Mouse (Mus musculus) liver, postnatal 0 days (tissue): Measurements from ENCODE around the gene Zzz3.

Source experiments
- CTCF ChIP-seq: sonication (generic); IDR thresholded peaks from 2 replicates; pipeline ENCODE4 v1.5.1; 2016; ENCODE audit warnings: antibody characterized with exemption, low read depth
- EP300 ChIP-seq: IDR thresholded peaks from 2 replicates; pipeline ENCODE4 v1.6.1; 2016; ENCODE audit warnings: antibody characterized with exemption, low read depth, mild to moderate bottlenecking

DNA sequence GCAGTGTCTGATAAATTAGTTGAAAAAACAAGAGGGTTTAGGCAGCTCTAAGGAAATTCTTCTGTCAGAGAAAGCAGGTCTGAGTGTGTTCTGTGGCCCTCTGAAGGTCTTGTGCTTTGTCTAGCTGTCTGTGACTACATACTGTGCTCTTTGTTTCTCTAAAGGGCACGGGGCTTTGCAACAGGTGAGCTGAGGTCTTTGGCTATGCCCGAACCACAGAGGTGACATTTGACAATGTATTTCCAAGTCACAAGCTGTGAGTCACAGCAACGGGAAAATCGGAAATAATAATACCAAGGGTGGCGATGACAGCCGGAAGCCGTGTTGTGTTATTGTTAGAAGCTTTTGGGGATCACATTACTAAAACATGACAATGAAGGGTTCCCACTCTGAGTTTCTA is 101.8 kb downstream of the Zzz3 start:
- TF ChIP-seq CTCF, result no peak
- TF ChIP-seq EP300, result no peak
